Mouse (Mus musculus) cerebellum, adult 18-20 months (tissue): ENCODE data around the gene Lrch1.

Source experiments
- DNase-seq, 2 experiments: peaks; one replicate each; pipeline ENCODE4 v3.0.0; 2021

The Lrch1 gene

DNA sequence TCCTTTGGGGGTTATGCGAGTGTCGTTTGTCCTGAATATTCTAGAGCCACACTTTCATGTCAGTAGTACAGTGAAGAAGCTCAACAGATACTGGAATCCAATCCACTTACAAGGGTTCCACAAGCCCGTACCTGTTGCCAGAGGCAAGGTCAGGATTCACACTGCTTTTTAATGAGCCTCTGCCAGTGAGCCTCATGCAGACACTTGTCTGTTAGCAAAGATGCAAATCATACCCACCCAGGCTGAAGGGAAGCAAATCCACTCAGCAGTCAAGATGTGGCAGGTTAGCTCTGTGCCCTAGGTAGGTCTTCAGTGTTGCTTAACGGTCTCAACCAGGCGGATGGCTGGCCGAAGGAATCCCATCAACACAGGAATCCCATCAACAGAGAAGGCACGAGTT is 62.8 kb downstream of the Lrch1 start:
- DNase-seq, result no peak

DNA sequence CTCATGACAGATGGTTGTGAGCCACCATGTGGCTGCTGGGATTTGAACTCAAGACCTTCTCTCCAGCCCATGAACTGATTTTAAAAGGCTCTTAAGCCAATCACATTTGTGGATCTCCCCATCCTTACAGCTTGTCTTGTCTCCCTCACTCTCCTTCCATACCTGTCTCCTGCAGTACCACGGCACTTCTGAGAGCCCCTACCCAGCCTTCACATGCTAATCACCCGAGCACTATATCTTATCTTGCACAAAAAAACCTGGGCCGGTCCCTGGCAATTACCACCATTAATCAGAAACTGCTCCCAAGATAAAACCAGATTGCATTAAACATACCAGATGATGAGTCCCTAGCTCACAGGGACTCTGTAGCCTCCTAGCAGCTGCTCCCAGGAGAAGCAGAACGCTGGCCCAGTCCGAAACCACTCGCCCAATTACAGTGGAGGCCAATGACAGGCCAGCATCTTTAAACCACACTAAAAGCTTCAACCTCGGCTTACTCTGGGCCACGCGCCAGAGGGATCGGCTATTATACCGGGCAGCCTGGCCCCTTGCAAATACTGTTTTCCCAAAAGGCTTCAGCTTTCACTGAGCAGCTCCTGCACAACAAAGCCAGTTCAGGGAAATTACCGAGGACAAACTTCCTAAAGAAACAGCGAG is 63.5 kb downstream of the Lrch1 start:
- peak; percentile 42 to 55 for DNase-seq

DNA sequence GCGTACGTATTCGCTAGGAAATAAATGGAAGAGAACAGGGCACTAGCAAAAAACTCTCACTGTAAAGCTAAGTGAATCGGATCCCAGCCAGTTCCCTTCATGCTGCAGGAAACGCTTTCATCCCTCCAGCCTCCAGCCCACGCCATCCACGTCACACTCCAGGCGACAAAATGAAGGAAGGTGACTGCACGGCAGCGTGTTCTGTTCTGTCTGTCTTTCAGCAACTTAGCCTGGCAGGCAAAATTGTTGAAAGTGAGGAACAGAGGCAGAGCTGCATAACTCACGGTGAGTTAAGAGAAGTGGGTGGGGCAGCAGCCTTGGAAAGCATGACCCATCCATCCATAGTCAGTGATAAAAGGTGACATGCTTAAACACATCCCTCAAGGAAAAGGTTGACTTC is 64.5 kb downstream of the Lrch1 start:
- no peak for DNase-seq

DNA sequence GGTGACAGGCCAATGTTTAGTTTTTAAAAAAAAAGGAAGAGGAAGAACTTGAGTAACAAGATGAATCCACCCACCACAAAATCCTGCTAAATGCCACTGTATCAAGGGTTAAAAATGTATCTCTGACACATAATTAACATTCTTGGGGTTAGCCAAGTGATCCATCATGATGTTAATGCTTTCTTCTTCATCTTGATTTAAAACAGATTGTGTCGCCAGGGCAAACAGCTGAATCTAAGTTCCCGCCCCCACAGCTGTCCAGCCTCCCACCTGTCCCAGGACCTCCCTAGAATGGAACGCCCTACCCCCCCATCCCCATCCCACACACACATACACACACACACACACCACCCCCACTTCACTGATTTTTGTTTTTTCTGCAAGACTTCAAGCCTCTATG is 64.9 kb downstream of the Lrch1 start:
- DNase-seq, result no peak

DNA sequence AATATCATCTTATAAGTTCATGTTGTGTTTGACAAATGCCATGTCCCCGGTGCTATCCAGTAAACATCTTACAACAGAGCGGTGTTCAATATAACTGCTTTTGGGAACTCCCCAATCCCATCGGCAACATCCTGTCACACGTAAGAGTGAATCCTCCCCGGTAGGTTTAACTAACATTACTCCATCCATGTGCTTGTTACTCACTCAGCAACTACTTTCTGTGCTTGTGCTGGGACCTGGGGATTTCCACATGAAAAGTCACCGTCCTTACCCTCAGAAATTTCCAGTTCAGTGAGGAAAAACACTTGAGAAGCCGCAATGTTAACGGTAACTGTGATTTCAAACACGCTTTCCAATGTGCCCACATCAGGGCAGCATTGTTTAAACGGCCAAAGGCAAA is 66.8 kb downstream of the Lrch1 start:
- no peak for DNase-seq

DNA sequence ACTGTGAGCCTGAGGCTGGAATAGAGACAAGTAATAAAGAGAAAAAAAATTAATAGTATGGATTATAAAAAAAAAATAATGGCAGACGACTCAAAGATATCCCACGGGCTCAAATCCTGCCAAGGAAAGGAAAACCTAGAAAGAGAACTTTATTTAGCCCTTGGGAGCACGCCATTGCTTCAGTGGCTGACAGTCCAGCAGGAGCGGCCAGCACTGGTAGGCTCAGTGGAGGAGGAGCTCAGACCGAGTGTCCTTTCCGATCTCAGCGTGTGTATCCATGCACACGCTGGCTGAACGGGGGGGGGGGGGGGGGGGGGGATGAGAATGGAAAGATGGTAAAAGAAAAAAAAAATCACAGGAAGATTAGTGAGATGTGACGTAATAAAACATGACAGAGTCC is 68.2 kb downstream of the Lrch1 start:
- no peak for DNase-seq

DNA sequence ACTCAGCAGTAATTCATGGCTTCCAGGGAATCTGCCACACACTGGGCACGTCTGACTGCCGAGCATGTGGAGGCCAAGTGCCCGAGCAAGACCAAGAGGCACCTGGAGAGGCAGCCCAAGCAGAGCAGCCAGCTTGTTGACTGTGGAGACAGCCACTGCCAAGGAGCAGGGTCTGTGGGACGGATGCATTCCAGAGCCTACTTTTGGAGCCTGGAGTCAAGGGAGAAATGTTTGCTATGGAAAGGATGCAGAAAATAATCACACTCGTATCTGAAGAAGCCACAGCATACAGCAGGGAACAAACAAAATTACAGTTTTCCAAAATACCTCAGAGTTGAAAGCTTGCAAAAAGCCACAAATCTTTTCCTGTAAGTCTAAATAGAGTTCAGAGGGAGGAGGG is 70.4 kb downstream of the Lrch1 start:
- no peak for DNase-seq

DNA sequence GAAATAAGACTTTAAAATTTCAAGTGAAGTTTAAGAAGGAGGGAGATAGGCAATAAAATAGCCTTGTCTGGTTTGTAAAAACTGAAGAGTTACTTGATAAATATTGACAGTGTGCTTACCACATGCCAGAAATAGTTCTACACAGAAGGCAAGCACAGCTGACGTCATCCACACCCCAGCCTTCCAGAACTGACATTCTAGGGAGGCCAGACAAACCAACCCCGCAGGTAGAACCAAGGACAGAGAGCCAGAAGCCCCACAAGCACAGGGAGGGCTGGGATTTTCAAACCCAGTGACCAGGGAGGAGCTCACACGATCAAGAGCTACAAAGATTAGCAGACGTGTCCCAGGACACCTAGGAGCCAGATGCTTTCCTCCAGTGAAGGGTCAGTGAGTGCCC is 76.5 kb downstream of the Lrch1 start:
- DNase-seq, result peak; percentile 41 to 63

DNA sequence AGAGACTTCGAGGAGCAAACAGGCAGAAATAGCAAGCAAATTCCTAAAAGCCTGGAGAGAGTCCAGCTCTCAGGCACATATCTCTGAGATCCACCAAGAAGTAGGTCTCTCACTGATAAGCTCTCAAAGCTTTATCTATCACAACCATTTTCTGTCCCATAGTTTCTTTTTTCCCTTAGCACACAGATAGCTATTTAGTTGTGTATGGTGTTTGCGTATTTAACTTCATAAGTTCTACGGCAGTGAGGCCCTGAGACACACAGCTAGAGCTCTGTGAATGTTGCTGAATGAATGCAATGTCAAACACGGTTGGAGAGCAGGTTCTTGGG is 78.8 kb downstream of the Lrch1 start:
- no peak for DNase-seq

DNA sequence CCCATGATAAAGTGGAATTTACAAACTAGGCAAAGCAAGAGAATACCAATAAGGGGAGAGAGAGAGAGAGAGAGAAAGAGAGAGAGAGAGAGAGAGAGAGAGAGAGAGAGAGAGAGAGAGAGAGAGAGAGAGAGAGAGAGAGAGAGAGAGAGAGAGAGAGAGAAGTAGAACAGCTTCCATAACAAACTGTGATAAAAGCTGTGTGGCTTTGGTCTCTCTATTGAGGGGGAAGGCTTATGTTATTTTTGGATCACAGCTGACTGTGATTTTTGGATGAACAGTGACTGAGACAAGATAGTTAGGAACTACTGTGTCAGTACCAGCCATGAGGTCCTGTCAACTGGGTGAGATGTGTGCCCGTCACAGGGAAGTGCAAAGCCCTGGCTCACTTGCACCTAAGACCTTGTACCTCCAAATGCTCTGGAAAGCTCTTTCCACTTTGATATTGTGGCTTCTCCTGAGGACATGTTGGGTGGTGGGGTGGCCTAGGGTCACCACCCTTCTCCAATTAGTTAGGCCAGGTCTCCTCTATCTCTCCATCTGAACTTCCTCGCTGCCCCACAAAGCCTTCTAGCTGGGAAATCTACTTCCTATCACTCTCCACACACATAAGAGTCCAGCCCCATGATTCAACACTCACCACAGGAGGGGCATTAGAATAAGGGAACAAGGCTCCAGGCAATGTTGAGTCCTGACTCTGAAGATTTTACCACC is 79.3 kb downstream of the Lrch1 start:
- DNase-seq, result no peak

DNA sequence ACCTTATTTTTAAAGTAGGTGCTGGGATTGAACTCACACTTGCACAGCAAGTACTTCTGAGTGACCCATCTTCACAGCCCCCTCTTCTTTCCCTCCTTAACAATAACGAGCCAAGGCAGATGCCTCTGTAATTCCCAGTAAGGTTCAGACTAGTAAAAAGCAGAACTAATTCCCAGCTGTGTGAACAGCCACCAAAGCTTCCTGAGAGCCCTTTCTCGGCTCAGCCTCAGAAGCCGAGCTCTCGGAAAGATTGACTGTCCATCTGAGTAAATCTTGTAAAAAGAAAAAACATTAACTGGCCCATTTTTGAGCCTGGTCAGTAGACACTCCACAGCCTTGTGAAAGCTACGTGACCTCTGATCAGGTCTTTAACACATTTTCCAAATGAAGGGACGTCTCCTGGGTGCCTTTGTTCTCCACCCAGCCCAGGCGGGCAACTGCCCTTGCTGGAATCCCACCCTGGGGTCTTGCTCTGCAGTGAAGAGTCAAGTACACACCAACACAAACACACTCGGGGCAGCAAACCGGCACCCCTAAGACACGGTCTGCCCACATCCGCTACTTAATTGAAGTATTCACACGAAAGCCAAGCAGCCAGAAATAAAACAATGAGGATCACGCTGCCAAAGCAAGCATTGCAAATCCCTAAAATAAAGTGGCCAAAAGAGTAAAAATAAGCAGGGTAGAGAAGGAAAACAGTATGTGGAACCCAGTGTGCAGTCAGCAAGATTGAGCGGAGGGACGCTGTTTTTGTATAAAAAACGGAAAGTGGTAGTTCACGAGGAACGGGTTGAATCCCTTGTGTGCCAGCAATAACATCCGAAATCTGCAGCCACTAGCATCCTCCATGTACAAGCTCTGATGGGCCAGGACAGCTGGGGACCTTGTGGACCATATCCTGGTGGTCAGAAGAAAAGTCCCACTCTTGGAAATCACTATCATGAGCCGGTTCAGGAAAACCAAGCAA is 80.3 kb downstream of the Lrch1 start:
- DNase-seq, result no peak

DNA sequence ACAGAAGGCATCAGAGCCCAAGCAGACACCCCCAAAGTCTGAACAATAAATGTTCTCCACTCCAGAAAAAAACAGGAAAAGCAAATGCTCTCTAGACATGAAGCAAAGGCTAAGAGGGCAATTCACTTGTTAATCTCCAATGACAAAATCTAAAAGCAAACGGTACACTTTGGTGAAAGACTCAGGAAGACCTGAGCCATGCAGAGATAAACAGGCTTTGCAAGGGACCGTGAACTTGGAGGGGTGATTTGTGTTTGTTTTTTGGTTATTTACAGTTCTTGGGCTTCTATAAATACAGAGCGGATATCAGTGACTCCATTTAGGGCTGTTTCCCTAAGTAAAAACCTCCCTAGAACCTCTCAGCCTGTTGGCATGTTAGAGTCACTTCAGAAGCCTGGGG is 81.9 kb downstream of the Lrch1 start:
- DNase-seq, result no peak

DNA sequence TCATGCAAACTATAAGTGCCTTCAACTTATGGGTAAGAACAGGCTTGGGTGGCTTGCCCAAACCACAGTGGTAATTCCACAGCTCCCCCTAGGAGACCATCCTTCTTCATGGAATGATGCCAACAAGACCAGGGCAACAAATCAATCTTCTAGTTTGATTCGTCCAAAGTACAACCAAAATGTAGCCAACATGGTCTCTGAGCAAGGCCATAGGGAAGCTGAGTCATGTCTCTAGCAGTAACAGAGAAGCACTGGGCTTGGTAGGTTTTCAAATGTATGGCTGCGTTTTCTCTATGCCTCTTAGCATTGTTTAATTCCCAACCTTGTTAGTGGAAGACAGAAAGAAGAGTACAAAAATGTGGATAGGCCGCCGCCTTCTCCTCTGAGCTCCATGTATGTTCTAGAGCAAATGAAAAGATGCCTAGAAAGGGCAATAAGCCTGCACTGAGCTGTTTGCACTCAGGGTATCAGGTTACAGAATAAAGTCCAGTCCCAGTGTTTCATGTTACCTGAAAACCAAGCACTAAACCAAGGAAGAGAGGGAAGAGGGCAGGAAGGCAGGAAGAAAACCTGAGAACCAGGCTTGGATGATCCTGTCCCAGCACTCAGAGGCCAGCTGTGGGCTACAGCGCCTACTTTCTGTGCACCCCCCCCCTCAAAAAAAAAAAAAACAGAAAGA is 82.7 kb downstream of the Lrch1 start:
- DNase-seq, result no peak

DNA sequence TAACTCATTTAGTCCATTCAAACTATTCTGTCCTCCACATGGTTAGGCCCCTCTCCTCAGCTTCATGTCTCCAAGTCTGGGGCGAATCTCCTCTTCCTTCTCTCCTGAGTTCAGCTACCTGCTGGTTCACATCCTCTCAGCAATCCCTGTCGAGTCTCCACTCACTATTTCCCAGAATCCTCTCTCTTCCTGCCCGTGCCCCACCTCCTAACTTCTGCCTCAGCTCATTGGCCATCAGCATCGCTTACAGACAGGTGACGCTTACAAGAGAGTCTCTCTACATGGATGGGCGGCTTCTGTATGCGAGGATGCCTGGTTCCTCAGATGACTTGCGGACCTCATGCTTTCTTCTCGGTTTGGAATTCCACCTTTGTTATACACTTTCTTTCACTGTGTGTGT is 86.2 kb downstream of the Lrch1 start:
- DNase-seq, result no peak

DNA sequence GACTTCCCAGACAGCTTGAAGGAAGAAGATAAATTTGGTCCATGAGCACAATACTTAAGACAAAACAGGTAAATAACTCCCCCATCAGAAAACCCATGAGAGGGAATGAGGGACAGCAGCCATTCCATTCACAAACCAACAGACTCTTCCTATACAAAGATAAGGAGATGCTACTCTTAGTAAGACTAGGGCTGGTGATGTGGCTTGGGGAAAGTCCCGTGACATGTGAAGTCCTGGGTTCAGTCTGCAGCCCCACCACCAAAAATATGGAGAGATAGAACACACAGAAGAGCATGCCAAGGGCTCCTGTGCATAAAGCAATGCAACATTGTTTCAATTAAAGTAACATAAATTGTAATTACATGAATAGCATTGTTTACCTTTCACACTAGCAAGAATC is 88.5 kb downstream of the Lrch1 start:
- DNase-seq, result no peak

DNA sequence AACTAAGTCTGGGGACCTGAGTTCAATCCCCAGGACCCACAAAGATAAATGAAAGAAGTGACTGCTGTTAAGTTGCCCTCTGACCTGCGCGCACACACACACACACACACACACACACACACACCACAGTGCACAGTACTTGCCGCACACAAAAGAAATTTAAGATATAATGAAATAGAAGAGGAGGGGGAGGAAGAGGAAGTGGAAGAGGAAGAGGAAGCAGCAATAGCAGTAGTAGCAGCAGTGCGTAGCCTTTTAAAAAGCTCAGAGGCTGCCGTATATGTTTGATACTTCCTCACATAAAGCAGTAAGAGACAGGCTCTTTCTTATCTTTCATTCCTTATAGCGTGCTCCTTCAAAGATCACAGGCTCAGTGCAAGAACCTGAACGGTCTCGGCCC is 92.2 kb downstream of the Lrch1 start:
- no peak for DNase-seq

DNA sequence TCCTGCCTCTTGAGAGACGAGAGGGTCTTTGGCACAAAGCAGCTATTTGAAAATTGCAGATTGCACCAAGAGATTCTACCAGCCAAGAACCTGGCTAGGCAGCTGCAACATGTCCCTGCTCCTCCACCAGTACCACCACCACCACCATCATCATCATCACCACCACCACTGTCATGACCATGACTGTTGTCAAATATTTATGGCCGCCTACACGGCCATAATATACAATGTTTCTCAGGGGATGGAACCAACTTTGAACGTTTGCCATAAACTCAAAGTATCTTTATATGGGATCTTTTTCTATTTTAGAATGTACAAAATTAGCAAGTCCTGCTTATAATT is 93.9 kb downstream of the Lrch1 start:
- no peak for DNase-seq

DNA sequence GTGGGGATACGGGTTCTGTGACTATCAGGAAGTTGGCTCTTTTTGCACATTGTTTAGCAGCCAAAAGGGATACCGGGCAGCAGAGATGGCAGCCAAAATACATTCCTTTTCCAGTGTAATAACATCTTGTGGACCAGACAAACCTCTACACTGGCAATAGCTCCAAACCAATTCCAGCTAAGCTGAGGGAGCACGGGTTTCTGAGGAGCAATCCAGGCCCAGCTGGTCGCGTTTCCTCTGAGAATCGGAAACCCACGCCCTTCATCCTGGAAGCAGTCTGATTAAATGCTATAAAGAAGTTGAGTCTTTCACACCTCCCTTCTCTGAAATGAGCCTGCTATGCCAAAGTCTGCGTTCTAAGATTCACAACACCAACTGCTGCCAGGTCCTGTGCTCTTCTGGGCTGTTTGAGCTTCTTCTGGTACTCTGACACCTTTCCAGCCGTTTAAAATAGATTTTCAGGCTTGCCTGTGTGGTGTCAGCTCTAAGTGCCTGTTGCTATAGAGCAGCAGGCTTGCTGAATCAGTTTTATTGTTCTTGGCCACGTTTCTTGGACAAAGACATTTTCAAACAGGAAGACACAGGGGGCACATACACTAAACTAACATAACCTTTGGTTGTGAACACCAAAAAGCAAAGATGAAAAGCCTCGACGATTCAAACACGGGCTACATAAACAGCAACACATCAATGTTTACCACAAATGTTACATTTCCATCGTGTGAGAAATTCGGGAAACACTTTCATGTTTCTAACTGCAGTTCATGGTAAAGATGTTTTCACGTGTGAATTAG is 94.5 kb downstream of the Lrch1 start:
- DNase-seq, result no peak

DNA sequence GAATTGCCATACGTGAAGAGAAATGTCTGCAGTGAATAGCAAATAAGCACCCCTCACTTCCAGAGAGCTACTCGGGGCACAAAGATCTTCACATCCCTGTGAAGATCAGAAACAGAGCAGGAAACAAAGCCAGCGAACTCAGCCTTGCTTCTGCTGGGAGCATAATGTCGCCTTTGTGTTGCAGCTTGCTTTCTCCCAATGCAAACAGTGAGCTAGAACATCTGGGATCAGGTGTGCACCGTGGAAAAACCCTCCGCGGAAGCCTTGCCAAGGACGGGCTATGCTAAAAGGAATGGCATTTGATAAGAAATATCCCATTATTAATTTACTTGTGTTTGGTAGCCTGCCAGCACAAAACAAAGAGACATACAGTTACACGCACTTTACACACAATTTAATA is 95.8 kb downstream of the Lrch1 start:
- DNase-seq, result no peak

DNA sequence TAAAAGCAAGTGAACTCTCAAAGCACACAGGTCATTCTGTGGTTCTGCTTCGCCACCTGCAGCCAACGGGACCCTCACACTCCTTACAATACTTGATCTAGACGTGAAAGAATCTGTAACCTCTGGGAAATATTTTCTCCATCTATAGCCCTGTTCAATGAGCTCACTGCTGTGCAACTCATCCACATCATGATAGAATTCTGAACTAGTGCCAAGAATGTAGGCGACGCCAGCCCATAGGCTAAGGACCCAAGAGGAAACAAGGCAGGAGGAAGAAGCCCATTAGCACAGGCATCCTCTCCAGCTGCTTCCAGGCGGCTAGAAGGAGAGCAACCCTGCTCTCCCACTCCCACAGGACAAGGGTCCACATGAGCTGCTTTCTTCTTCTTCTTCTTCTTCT is 98.7 kb downstream of the Lrch1 start:
- no peak for DNase-seq

DNA sequence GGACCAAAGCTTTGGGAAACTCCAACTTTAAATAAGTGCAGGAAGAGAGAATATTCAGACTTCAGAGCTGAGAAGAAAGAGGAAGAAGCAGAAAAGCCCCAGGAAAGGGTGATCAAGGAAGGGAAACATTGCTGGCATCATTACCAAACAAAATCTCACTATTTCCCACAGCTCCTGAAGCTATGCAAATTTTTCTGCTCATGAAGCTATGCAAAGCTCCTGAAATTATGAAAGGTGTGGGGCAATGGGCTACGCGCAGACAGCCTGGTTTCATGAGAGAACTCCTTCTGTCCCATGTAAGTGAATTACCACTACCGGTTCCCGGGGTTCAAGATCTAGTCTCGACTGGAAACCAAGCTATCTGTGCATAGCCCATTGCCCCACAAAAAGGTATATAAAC is 99.5 kb downstream of the Lrch1 start:
- no peak for DNase-seq

DNA sequence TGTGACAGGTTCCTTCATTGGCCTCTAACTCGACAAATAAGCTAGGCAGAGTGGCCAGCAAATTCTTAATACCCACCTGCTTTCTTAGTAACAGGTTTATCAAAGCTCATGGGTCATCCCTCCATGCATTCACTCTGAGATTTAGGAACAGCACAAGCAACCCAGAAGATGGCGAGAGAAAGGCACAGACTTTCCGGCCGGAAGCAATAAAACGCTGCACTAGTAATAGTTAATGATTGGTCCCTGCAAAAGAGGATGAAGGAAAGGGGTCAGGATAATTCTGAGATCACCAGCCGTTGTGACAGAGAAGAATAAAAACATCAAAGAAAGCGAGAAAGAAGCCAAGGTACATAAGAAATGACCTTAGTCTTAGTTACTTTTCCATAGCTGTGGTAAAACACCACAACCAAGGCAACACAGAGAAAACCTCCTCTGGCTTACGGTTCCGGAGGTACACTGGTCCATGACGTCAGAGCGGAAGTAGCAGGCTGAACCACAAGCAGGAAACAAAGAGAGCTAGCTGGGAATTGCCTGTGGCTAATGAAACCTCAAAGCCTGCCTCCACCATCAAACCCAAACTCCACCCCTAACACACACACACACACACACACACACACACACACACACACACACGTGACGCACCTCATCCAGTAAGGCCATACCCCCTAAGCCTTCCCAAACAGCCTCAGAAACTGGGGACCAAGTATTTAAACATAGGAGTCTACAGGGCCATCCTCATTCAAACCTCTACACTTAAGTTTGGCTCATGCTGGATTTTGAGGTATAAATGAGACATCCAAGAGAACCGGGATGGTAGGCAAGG is 100.2 kb downstream of the Lrch1 start:
- DNase-seq, result no peak
